Mouse (Mus musculus): ENCODE results near the gene Il1rap.
A peak's percentile ranks its signal among the peaks of the same experiment; 100 is the strongest.

Gene Il1rap

DNA sequence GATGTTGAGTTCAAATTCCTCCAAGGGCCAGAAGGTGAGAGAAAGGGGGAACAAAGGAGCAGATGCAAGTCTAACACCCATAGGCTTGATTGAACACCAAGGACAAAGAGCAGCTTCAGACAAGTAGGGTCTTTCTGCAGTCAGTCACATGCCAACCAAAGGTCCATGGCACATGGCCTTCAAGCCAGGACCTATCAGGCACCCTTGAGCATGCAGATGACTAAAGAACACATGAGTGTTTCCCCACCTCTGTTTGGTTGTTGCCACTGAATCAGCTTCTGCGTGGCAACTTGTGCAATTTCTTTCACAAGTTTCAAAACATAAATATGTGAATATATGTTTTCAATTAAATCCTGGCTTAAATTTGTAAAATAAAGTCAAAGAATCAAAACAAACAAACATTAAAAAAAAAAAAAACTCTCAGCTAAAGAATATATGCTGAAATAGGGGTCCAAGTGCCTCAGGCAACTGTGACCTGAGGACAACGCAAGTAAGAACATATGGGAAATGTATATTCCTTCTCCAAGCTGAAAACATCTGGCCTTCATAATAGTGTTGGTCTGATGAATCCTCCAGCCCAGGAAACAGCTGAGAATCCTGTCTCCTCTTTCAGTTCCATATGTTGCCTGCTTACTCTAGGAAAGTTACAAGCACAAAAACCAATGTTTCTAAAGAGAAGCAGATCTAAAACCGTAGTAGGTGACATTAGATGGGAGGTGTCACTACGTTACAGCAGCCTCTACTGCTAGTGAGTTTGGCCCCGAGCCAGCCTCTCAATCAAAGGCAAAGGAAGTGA, 142.6 kb downstream of the Il1rap start:
- DNase-seq (ENCODE audit: low spot score in 2 of 2), result no peak

DNA sequence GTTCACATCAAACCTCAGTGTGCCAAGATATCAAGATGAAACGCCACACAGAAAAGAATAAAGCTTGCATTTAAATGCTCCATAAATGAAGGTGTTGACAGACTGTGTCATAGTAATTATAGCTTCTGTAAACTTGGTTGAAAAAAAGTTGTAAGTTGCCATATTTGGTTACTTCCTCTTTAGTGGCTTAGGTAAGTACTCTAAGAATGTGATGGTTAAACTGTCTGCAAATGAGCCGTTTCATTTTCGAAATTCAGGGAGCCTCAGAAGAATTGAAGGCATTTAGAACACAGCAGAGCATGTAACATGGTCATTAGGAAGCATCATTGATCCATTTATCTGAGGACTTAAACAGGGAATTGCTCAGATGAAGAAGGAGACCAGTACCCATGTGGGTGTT, 146.6 kb downstream of the Il1rap start:
- no peak for DNase-seq (ENCODE audit: low spot score in 2 of 2)

DNA sequence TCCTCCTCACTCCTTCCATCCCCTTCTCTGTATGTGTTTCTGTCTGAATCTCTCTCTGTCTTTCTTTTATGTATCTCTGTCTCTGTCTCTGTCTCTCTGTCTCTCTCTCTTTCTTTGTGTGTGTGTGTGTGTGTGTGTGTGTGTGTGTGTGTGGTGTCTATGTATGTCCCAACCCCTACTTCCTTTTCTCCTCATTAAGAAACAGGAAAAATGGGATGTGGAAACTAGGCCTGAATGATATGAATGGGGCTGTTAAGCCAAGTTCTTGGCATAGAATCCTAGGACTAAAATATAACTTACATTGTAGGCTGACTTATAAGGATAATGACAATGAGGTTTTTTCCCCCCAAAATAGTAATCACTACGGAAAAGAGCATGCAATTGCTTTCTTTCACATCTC, 149.4 kb downstream of the Il1rap start:
- DNase-seq (ENCODE audit: low spot score in 2 of 2), result no peak

DNA sequence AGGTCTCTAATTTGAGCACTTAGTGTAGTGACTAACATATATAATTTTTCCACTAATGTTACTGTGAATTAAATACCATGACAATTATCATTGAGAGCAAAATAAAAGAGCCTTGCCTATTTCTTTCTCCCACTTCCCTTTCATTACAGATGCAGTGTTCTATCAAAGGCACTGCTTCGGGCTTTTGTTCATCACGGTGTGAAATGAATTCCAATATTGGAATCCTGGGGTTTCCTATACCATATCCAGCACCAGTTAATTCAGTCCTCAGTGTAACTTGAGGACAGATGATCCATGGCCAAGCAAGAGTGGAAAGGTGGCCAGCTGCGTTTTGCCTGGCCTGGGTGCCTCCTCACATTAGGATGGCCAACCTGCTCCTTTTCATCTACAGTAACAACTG, 151.1 kb downstream of the Il1rap start:
- no peak for DNase-seq (ENCODE audit: low spot score in 2 of 2)

DNA sequence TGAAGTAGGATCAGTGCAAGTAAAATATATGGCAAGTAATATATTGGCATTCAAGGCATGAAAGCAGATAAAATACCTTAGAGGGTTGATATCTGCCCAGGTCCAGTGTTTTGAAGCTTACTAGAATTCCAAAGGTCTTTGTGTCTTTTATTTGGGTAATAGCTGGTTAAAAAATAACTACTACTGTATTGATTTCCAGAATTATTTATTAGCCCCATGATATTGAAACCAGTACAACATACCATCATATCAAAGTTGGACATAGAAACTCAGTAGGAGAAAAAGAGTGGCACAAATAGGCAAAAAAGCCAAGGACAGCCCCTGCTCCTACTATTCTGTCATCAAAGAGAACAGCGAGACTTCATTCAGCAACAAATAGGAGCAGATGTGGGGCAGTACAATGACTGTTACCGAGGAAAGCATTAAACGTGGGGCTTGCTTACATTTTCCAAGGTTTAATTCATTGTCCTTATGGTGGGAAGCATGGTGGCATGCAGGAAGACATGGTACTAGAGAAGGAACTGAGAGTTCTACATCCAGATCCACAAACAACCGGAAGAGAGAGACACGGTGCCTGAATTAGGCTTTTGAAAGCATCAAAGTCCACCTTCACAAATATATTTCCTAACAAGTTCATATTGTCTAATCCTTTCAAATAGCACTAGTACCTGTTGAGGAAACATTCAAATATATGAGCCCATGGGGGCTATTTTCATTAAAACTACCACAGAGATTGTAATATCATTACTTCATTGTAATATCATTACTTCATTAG, 174.1 kb downstream of the Il1rap start:
- no peak for DNase-seq (ENCODE audit: low spot score in 2 of 2)

DNA sequence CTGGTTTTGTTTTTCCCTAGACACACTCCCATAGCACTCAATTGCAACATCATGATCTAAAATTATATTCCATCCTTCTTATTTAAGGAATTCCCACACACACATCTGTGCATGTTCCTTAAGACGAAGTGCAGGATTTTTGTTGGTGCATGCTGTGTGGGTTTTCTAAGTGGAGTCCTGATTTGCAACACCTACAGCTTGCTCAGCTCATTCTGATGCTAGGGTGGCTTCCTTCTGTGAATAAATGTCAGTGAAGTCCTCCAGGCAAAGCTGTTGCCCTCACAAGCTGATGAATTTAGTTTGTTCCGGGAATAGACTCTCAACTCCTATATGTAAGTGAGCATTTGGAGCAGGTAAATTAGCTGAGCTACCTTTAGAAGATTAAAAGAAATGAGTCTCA, 194.5 kb downstream of the Il1rap start:
- peak; percentile 61 to 64 for DNase-seq (ENCODE audit: low spot score in 2 of 2)

DNA sequence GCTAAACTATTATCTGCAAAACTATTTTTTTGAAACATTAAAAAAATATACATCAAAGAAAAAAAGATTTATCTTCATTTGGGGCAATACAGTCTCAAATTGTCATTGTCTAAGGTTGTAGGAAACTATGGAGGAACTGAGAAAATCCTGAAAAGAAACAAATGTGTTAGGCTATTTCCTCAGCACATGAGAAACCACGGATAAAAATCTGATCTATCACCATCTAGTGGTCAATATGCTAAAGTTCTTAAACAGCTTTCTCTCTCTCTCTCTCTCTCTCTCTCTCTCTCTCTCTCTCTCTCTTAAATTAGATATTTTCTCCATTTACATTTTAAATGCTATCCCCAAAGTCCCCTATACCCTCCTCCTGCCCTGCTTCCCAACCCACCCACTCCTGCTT, 195.6 kb downstream of the Il1rap start:
- DNase-seq (ENCODE audit: low spot score in 2 of 2), result no peak
